Mouse (Mus musculus): Measurements from ENCODE around the gene Gpr176. TPM values are rescaled to one million over a fixed set of nuclear protein-coding genes. Genes with fewer than 3 reads are reported as not detected.

The Gpr176 gene
- polyA plus RNA-seq, 1 experiment from 2014 or later, result 0.73 TPM

Small RNAs within 50 kb of the gene (microRNA-seq; reads per million reads assigned to microRNA genes)
- not detected for gene Gm22800

Other genes starting within 250 kb of the Gpr176 start
- 0.10 and 0.31 TPM in 2 replicates for gene Fsip1, start 116.5 kb downstream of the Gpr176 start, polyA plus RNA-seq (2015; fragmentation: Nextera tagmentation; extraction: Ambion mirVana)
- gene Eif2ak4, start 15.2 kb upstream of the Gpr176 start, polyA plus RNA-seq (2015; fragmentation: Nextera tagmentation; extraction: Ambion mirVana), result 8.7 and 8.9 TPM in 2 replicates
- gene Srp14, start 106.3 kb upstream of the Gpr176 start, polyA plus RNA-seq (2015; fragmentation: Nextera tagmentation; extraction: Ambion mirVana), result 235 and 240 TPM in 2 replicates
- 3.8 and 5.9 TPM in 2 replicates for gene Bmf, start 176.3 kb upstream of the Gpr176 start, polyA plus RNA-seq (2015; fragmentation: Nextera tagmentation; extraction: Ambion mirVana)
- gene Bub1b, start 224.8 kb upstream of the Gpr176 start, polyA plus RNA-seq (2015; fragmentation: Nextera tagmentation; extraction: Ambion mirVana), result 62.8 and 64.2 TPM in 2 replicates

Measured in limb, embryonic 15.5 days (tissue).